Mouse (Mus musculus): ENCODE measurements around the gene Tepp.

Tepp gene

DNA sequence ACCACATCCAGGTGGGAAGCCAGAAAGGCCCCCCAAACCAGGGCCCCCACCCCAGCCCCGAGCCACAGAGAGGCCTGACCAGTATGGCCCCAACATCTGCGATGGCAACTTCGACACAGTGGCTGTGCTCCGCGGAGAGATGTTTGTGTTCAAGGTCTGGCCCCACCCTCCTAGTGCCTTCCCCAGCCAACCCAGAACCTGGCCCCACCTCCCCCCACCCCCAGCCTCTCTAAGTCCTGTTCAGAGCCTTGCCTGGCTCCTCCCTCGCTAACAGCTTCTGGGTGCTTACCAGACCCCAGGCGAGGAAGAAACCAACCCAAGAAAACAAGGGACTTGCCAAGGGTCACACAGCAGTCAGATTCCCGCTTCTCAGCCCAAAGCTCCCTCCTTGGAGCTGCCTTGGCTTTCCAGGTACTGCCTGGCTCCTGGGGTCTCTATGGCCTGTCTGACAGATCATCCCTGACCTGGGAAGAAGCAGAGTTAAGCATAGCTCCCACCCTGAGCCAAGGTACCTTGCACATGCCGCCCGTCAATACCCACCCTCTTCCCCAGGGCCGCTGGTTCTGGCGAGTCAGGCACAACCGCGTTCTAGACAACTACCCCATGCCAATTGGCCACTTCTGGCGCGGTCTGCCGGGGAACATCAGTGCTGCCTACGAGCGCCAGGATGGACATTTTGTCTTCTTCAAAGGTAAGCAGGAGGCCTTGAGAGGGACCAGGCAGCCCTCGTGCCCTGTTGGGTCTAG, 59.4 kb downstream of the Tepp start:
- no peak for DNase-seq

DNA sequence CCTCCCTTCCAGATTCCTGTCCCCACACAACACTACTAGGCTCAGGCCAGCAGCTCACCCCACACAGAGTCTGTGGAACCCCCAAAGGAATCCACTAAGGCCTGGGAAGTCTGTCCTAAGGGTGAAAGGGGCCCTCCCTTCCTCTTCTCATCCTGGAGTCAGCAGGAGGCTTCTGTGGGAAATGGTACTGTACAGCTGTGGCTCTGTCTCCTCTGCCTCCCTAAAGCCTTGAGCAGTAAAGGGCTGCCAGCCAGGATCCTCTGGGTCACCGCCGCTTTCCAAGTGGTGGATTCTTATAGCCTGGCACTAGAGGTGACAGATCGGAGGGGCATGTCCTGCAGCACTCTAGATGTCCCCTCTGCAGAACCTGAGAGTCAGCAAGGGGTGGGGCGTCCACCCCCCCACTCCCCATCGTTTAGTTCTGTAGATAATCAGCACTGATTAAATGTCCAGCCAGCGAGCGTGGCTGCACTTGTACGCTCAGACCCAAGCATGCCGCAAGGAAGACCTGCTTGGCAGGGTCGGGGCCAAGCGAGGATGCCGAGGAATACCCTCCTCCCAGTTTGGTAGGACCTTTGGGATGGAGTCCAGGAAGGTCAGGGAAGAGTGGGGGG, 63.1 kb downstream of the Tepp start:
- no peak for DNase-seq

DNA sequence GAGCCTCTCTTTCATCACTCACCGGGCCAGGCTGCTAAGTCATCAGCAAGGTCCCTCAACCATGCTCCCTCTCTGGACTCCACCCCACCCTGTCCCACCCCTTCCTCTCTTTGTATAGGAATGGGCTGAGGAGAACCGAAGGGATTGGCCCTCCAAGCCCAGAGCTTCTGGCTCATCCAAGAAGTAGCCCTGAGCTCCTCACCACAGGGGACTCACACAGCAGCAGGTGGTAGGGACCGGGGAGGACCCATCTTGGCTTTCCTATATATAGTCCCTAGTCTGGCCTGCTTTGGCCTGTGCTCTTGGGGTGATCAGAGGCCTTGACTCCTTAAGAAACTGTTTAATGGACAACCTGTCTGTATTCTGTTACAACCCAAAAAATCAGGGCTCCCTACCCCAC, 64.1 kb downstream of the Tepp start:
- no peak for DNase-seq

DNA sequence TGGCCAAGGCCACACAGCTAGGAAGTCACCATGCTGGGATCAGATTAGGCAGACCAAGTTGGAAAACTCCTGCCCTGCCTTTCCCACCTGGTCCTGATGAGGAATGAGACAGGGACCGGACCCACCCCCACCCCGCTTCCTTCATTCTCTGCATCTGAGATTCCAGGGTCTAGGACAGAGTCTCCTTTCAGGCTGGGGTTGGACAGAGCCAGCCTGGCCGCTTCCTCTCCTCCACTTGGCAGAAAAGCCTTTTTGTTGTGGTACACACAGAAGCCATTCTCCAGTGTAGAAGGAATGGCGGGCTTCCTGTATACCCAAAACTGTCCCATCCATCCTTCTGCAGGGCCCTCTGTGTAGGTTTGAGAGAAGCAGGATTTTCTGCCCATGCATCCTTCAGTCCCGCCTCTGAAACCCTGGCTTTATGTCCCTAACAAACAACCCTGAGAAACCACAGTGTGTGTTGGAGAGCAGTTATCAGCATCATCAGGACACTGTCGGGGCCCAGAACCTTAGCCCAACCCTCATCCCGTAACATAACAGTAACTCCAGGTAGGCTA, 65.1 kb downstream of the Tepp start:
- DNase-seq, result no peak

All from kidney, adult 18-20 months (tissue).